Comparison of ENCODE assay signal across 8 mouse cellular contexts in genomic region chr11:22286885-22287512, GRCm38 (mm10). TPM values are rescaled to one million over a fixed set of nuclear protein-coding genes. Genes with fewer than 3 reads are reported as not detected.
DNase-seq lines count a peak whose midpoint lies in the region; ATAC-seq lines count a peak whose summit lies in the region.

No protein-coding gene starts in this region.

- peak; percentile 97 to 99 for DNase-seq in adrenal gland, adult (ENCODE audit: inconsistent age in 2 of 2, low spot score in 1 of 2)
- peak; percentile 98 for DNase-seq in embryo, embryonic 10.5 days (ENCODE audit: low spot score)
- peak; percentile 94 for DNase-seq in gastrocnemius, postnatal 14 days
- DNase-seq in left cerebral cortex, postnatal 10 days (ENCODE audit: extremely low spot score in 1 of 2, low spot score in 2 of 2) = peak; percentile 95 to 96
- peak; percentile 97 for DNase-seq in right cerebral cortex, postnatal 25 days
- DNase-seq in urinary bladder, postnatal 4 days (ENCODE audit: low spot score in 2 of 2) = peak; percentile 96 to 97

- ATAC-seq in inflammation-experienced regulatory T-cells, adult 6 months = peak; percentile 100
- ATAC-seq in megakaryocyte-erythroid progenitor cell, adult 5-6 weeks (replicated peaks; ENCODE audit: low FRiP score, low TSS enrichment, poor library complexity, severe bottlenecking) = peak; percentile 99

- intact Hi-C loops in gastrocnemius, postnatal 14 days (cut with DNase I; ENCODE audit: low total_unique reads) = loop anchor here (10.0 kb wide), 1 partner anchor 52 kb away; no protein-coding TSS in a partner anchor
- intact Hi-C loops in left cerebral cortex, postnatal 10 days (cut with DNase I) = no loop called here

RNA-seq across cellular contexts. Expression of gene Ehbp1, which starts 55.1 kb away (rescaled TPM):
- total RNA-seq in gastrocnemius, postnatal 14 days (2021) = 10 to 100 TPM; 14.0 to 15.6 TPM
- 1 to 10 TPM in 2 of 3 experiments, under 1 TPM in 1; 0.94 to 2.3 (median 1.7) TPM for polyA plus RNA-seq in inflammation-experienced regulatory T-cells, adult 6 months (2017; shearing (Covaris generic))
- 10 to 100 TPM; 66.2 to 68.6 TPM for total RNA-seq in left cerebral cortex, postnatal 10 days (2021)
- 11.1 and 20.0 TPM in 2 replicates for total RNA-seq in megakaryocyte-erythroid progenitor cell, adult 5-6 weeks (2014; fragmentation: Nextera tagmentation)
- 10.0 and 10.1 TPM in 2 replicates for total RNA-seq in megakaryocyte-erythroid progenitor cell, adult 5-6 weeks (2017)

Comparison
In these comparisons a context has a peak if more than half of its experiments do, and no peak if none do; other contexts are left out.
1. Peak in every context shown above with its lines: DNase-seq and ATAC-seq.